In genomic region chr15:8586822-8587281, GRCm38 (mm10) we compare ENCODE assay signal across 19 mouse cellular contexts.
DNase-seq lines count a peak whose midpoint lies in the region; ATAC-seq and TF ChIP-seq lines count a peak whose summit lies in the region.
"Had no signal": no experiment of that assay in that cellular context is flagged by ENCODE, and none has a peak within 500 bp of the region (broad histone marks: within the 10 kb centered on the region; RNA-seq: fewer than 3 reads in every experiment).

No protein-coding gene starts in this region.

- TF ChIP-seq POLR2A in limb, embryonic 14.5 days (IDR thresholded peaks at IDR 0.05; ENCODE audit: borderline replicate concordance, extremely low read depth, insufficient read depth, insufficient read length) = no peak
- TF ChIP-seq POLR2A in lung, adult 2 months (IDR thresholded peaks at IDR 0.05; ENCODE audit: borderline replicate concordance, extremely low read depth, low read depth, low read length) = no peak

- no peaks in the 10 kb centered on the region for H3K27me3 ChIP-seq in embryonic facial prominence, embryonic 15.5 days
- H3K27me3 ChIP-seq in limb, embryonic 14.5 days (ENCODE audit: control insufficient read depth, insufficient read depth, low read length) = no peaks in the 10 kb centered on the region
- H3K27me3 ChIP-seq: forebrain, embryonic 15.5 days; intestine, embryonic 15.5 days; liver, embryonic 15.5 days had no signal

- WGBS in embryonic facial prominence, embryonic 15.5 days = 27% methylated on average over 9 of the region's 9 CpGs
- 39% methylated on average over 9 of the region's 9 CpGs for WGBS in limb, embryonic 14.5 days
- WGBS in lung, adult 2 months = 71% methylated on average over 9 of the region's 9 CpGs

- peak; percentile 83 for ATAC-seq in embryonic facial prominence, embryonic 15.5 days (ENCODE audit: insufficient number of reproducible peaks, low FRiP score, low TSS enrichment, low read depth)
- ATAC-seq in limb, embryonic 14.5 days (ENCODE audit: low FRiP score, low read depth) = peak; percentile 80
- ATAC-seq in frontal cortex, adult (ENCODE audit: low TSS enrichment) = no peak
- ATAC-seq: activated CD4-positive, CD25-positive, alpha-beta regulatory T cell, adult 4 months; forebrain, embryonic 15.5 days; intestine, embryonic 15.5 days had no signal

- H3K9ac ChIP-seq in embryonic facial prominence, embryonic 15.5 days = no peak overlapping the region
- peak overlapping the region; percentile 7; the same call in 1 of the 2 replicates for H3K9ac ChIP-seq in limb, embryonic 14.5 days (ENCODE audit: low read depth, low read length, severe bottlenecking)
- H3K9ac ChIP-seq: forebrain, embryonic 15.5 days; intestine, embryonic 15.5 days; liver, embryonic 15.5 days had no signal

- no peaks in the 10 kb centered on the region for H3K36me3 ChIP-seq in embryonic facial prominence, embryonic 15.5 days
- H3K36me3 ChIP-seq in limb, embryonic 14.5 days (ENCODE audit: control insufficient read depth, insufficient read depth, low read length) = no peaks in the 10 kb centered on the region
- H3K36me3 ChIP-seq: forebrain, embryonic 15.5 days; G1E; intestine, embryonic 15.5 days; liver, embryonic 15.5 days had no signal

- H3K4me2 ChIP-seq in embryonic facial prominence, embryonic 15.5 days (replicated peaks) = no peak overlapping the region
- H3K4me2 ChIP-seq in limb, embryonic 14.5 days (replicated peaks; ENCODE audit: low read depth, low read length, severe bottlenecking) = no peak overlapping the region
- H3K4me2 ChIP-seq: forebrain, embryonic 15.5 days; intestine, embryonic 15.5 days; liver, embryonic 15.5 days had no signal

- H3K4me1 ChIP-seq in embryonic facial prominence, embryonic 15.5 days = peaks cover 8% of the 10 kb centered on the region; the same call in 1 of the 2 replicates
- 0 out of 2 replicates have a peak, but pooled peaks cover 3% of the 10 kb centered on the region for H3K4me1 ChIP-seq in limb, embryonic 14.5 days (ENCODE audit: control insufficient read depth, insufficient read depth, low read length)
- no peaks in the 10 kb centered on the region for H3K4me1 ChIP-seq in lung, adult 2 months (ENCODE audit: control insufficient read depth, insufficient read depth, low read length)
- H3K4me1 ChIP-seq: intestine, embryonic 15.5 days had no signal

- no peaks in the 10 kb centered on the region for H3K9me3 ChIP-seq in embryonic facial prominence, embryonic 15.5 days (replicated peaks)
- H3K9me3 ChIP-seq in limb, embryonic 14.5 days (ENCODE audit: control insufficient read depth, low read length) = no peaks in the 10 kb centered on the region
- H3K9me3 ChIP-seq: forebrain, embryonic 15.5 days; G1E; intestine, embryonic 15.5 days; liver, embryonic 15.5 days had no signal

- H3K4me3 ChIP-seq in embryonic facial prominence, embryonic 15.5 days (replicated peaks) = no peak overlapping the region
- no peak overlapping the region for H3K4me3 ChIP-seq in limb, embryonic 14.5 days (replicated peaks; ENCODE audit: low read length)
- H3K4me3 ChIP-seq in lung, adult 2 months (replicated peaks; ENCODE audit: extremely low read depth, low read depth, low read length) = no peak overlapping the region
- H3K4me3 ChIP-seq: forebrain, embryonic 15.5 days; heart, adult 2 months; intestine, embryonic 15.5 days; liver, embryonic 15.5 days had no signal

- DNase-seq in embryo, embryonic 11 days = peak; percentile 39
- DNase-seq in embryo, embryonic 10 days (ENCODE audit: low spot score) = no peak
- peak; percentile 93 for DNase-seq in MN1 (ENCODE audit: low spot score)
- DNase-seq in limb, embryonic 14.5 days (ENCODE audit: low spot score) = peak; percentile 61
- DNase-seq in lung, adult 2 months = no peak
- no peak for DNase-seq in cerebellum, adult 11 months
- DNase-seq: B cell, adult 2 months; heart, adult 2 months; heart, postnatal 14 days; kidney, postnatal 14 days; lung, postnatal 4 days had no signal

- H3K27ac ChIP-seq in embryonic facial prominence, embryonic 15.5 days (replicated peaks) = no peak overlapping the region
- H3K27ac ChIP-seq in limb, embryonic 14.5 days (replicated peaks; ENCODE audit: low read depth, low read length) = no peak overlapping the region
- H3K27ac ChIP-seq: forebrain, embryonic 15.5 days; heart, adult 2 months; intestine, embryonic 15.5 days; liver, embryonic 15.5 days; stomach, postnatal 0 days had no signal

- TF ChIP-seq CTCF in lung, adult 2 months (IDR thresholded peaks at IDR 0.05; ENCODE audit: insufficient read depth, low read length) = no peak

Comparison
In these comparisons a context has a peak if more than half of its experiments do, and no peak if none do; other contexts are left out.
1. DNase-seq: peak in embryo, embryonic 11 days (single experiment), MN1 (single experiment) and limb, embryonic 14.5 days (single experiment); none in embryo, embryonic 10 days (single experiment), lung, adult 2 months (single experiment) and cerebellum, adult 11 months (single experiment).